Comparison of ENCODE assay signal across 8 mouse cellular contexts in the genomic region with DNA sequence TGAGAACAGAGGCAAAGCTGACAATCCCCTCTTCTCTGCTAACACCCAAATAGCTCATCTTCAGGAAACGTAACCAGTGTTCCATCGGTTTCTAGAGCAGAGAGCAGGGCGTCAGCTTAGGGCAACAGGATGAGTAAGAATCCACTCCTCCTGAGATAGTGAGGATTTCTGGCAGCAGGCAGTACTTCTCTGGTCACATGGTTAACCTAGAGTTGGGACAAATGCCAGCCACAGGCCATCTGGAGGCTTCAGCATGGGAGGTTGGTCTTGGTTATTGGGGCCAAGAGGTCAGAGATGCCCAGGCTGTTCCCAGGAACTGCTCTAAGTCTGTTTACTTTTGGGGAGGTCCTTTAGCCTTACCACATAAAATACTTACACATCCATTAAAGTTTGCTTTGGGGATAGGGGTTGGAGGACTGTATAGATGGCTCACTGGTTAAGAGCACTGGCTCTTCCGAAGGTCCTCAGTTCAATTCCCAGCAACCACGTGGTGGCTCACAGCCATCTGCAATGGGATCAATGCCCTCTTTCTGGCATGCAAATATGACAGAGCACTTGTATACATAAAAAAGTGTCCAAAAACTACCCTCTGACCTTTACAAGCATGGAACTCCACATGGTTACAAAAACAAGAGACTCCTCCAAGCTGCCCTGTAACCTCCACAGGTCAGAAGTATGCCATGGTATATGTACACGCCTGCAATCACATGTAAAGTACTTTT. TPM values are rescaled to one million over a fixed set of nuclear protein-coding genes. Genes with fewer than 3 reads are reported as not detected.
A peak's percentile ranks its signal among the peaks of the same experiment; 100 is the strongest.
DNase-seq lines count a peak whose midpoint lies in the region; ATAC-seq lines count a peak whose summit lies in the region.

No protein-coding gene starts in this region.

- ATAC-seq in kidney, embryonic 14.5 days (ENCODE audit: low FRiP score, low TSS enrichment), result no peak
- 0 out of 2 replicates have a peak, but pooled peaks have one; percentile 20 for ATAC-seq in heart, embryonic 11.5 days (replicated peaks; ENCODE audit: insufficient number of reproducible peaks, low FRiP score, low TSS enrichment)
- no peak for ATAC-seq in neural tube, embryonic 15.5 days (ENCODE audit: low FRiP score)

- H3K36me3 ChIP-seq in kidney, embryonic 14.5 days (ENCODE audit: control insufficient read depth, insufficient read depth, low read length), result peaks cover 46% of the 10 kb centered on the region
- H3K36me3 ChIP-seq in heart, embryonic 11.5 days (ENCODE audit: control insufficient read depth, insufficient read depth, low read length), result peaks cover 33% of the 10 kb centered on the region
- H3K36me3 ChIP-seq in limb, embryonic 10.5 days, result peaks cover 62% of the 10 kb centered on the region
- peaks cover 53% of the 10 kb centered on the region for H3K36me3 ChIP-seq in neural tube, embryonic 15.5 days
- peaks cover 60% of the 10 kb centered on the region for H3K36me3 ChIP-seq in midbrain, embryonic 10.5 days

- H3K4me1 ChIP-seq in kidney, embryonic 14.5 days (ENCODE audit: control insufficient read depth, insufficient read depth, low read length), result no peaks in the 10 kb centered on the region
- H3K4me1 ChIP-seq in heart, embryonic 11.5 days (ENCODE audit: control insufficient read depth, insufficient read depth, low read length), result peaks cover 8% of the 10 kb centered on the region
- no peaks in the 10 kb centered on the region for H3K4me1 ChIP-seq in limb, embryonic 10.5 days
- no peaks in the 10 kb centered on the region for H3K4me1 ChIP-seq in neural tube, embryonic 15.5 days
- H3K4me1 ChIP-seq in midbrain, embryonic 10.5 days, result no peaks in the 10 kb centered on the region

- H3K4me3 ChIP-seq in kidney, embryonic 14.5 days (ENCODE audit: low read length), result no peak overlapping the region
- no peak overlapping the region for H3K4me3 ChIP-seq in heart, embryonic 11.5 days (ENCODE audit: low read depth, low read length)
- no peak overlapping the region for H3K4me3 ChIP-seq in limb, embryonic 10.5 days
- no peak overlapping the region for H3K4me3 ChIP-seq in neural tube, embryonic 15.5 days (replicated peaks)
- no peak overlapping the region for H3K4me3 ChIP-seq in midbrain, embryonic 10.5 days

- peak; percentile 44 for DNase-seq in kidney, adult 11 months
- DNase-seq in adrenal gland, adult 2 months, result peak; percentile 81
- DNase-seq in limb, embryonic 10.5 days (ENCODE audit: low spot score), result peak; percentile 28
- DNase-seq in layer of hippocampus, adult 9-10 months (ENCODE audit: low spot score), result no peak
- no peak for DNase-seq in midbrain, embryonic 10.5 days (ENCODE audit: low spot score)

- H3K9me3 ChIP-seq in kidney, embryonic 14.5 days (ENCODE audit: control insufficient read depth, low read length), result no peaks in the 10 kb centered on the region
- H3K9me3 ChIP-seq in heart, embryonic 11.5 days (replicated peaks; ENCODE audit: control insufficient read depth, low read length), result no peaks in the 10 kb centered on the region
- H3K9me3 ChIP-seq in limb, embryonic 10.5 days (replicated peaks), result no peaks in the 10 kb centered on the region
- H3K9me3 ChIP-seq in neural tube, embryonic 15.5 days (replicated peaks), result no peaks in the 10 kb centered on the region
- no peaks in the 10 kb centered on the region for H3K9me3 ChIP-seq in midbrain, embryonic 10.5 days (replicated peaks)

- H3K27me3 ChIP-seq in kidney, embryonic 14.5 days (ENCODE audit: control insufficient read depth, insufficient read depth, low read length), result no peaks in the 10 kb centered on the region
- no peaks in the 10 kb centered on the region for H3K27me3 ChIP-seq in heart, embryonic 11.5 days (ENCODE audit: control insufficient read depth, insufficient read depth, low read length)
- no peaks in the 10 kb centered on the region for H3K27me3 ChIP-seq in limb, embryonic 10.5 days (ENCODE audit: low read depth, poor library complexity, severe bottlenecking)
- H3K27me3 ChIP-seq in neural tube, embryonic 15.5 days (replicated peaks), result no peaks in the 10 kb centered on the region
- no peaks in the 10 kb centered on the region for H3K27me3 ChIP-seq in midbrain, embryonic 10.5 days (ENCODE audit: low read depth, poor library complexity, severe bottlenecking)

- H3K4me2 ChIP-seq in kidney, embryonic 14.5 days (replicated peaks; ENCODE audit: low read depth, low read length), result no peak overlapping the region
- no peak overlapping the region for H3K4me2 ChIP-seq in heart, embryonic 11.5 days
- H3K4me2 ChIP-seq in neural tube, embryonic 15.5 days, result no peak overlapping the region

- 67% methylated on average over 6 of the region's 6 CpGs for WGBS in kidney, embryonic 14.5 days
- 70% methylated on average over 6 of the region's 6 CpGs for WGBS in heart, embryonic 11.5 days (ENCODE audit: insufficient replicate concordance)
- WGBS in limb, embryonic 10.5 days, result 76% methylated on average over 6 of the region's 6 CpGs
- WGBS in neural tube, embryonic 15.5 days, result 81% methylated on average over 6 of the region's 6 CpGs
- WGBS in midbrain, embryonic 10.5 days, result 85% methylated on average over 6 of the region's 6 CpGs

- no peak overlapping the region for H3K27ac ChIP-seq in kidney, embryonic 14.5 days (ENCODE audit: low read depth, low read length)
- no peak overlapping the region for H3K27ac ChIP-seq in heart, embryonic 11.5 days (ENCODE audit: low read depth, low read length)
- H3K27ac ChIP-seq in limb, embryonic 10.5 days, result no peak overlapping the region
- H3K27ac ChIP-seq in neural tube, embryonic 15.5 days (replicated peaks), result no peak overlapping the region
- H3K27ac ChIP-seq in midbrain, embryonic 10.5 days (replicated peaks), result no peak overlapping the region

- no peak overlapping the region for H3K9ac ChIP-seq in kidney, embryonic 14.5 days (ENCODE audit: low read depth, low read length)
- no peak overlapping the region for H3K9ac ChIP-seq in heart, embryonic 11.5 days (ENCODE audit: low read depth, low read length)
- H3K9ac ChIP-seq in neural tube, embryonic 15.5 days (replicated peaks), result no peak overlapping the region

RNA-seq across cellular contexts. Expression of a gene that starts 9.4 kb away (rescaled TPM):
- polyA plus RNA-seq in kidney, embryonic 14.5 days (2014; fragmentation: Nextera tagmentation; extraction: Ambion mirVana), result 17.7 and 17.8 TPM in 2 replicates
- total RNA-seq in adrenal gland, adult 2 months (2021), result 10 to 100 TPM; 49.1 to 49.7 TPM
- 60.4 and 62.6 TPM in 2 replicates for polyA plus RNA-seq in adrenal gland, adult 2 months (2012; rRNA removed)
- 12.0 and 14.2 TPM in 2 replicates for polyA plus RNA-seq in heart, embryonic 11.5 days (2014; fragmentation: Nextera tagmentation; extraction: Ambion mirVana)
- 14.6 and 15.5 TPM in 2 replicates for polyA plus RNA-seq in limb, embryonic 10.5 days (2016; fragmentation: Nextera tagmentation; extraction: Ambion mirVana)
- polyA plus RNA-seq in neural tube, embryonic 15.5 days (2015; fragmentation: Nextera tagmentation; extraction: Ambion mirVana), result 26.2 and 31.3 TPM in 2 replicates
- polyA plus RNA-seq in midbrain, embryonic 10.5 days (2016; fragmentation: Nextera tagmentation; extraction: Ambion mirVana), result 12.2 and 14.2 TPM in 2 replicates

RNA-seq across cellular contexts. Expression of a gene that starts 32.4 kb away (rescaled TPM):
- 5.2 and 8.3 TPM in 2 replicates for polyA plus RNA-seq in kidney, embryonic 14.5 days (2014; fragmentation: Nextera tagmentation; extraction: Ambion mirVana)
- total RNA-seq in adrenal gland, adult 2 months (2021), result 1 to 10 TPM; 2.5 to 5.7 TPM
- polyA plus RNA-seq in adrenal gland, adult 2 months (2012; rRNA removed), result 5.4 and 8.3 TPM in 2 replicates
- polyA plus RNA-seq in heart, embryonic 11.5 days (2014; fragmentation: Nextera tagmentation; extraction: Ambion mirVana), result 2.1 and 2.2 TPM in 2 replicates
- 5.5 and 7.9 TPM in 2 replicates for polyA plus RNA-seq in limb, embryonic 10.5 days (2016; fragmentation: Nextera tagmentation; extraction: Ambion mirVana)
- polyA plus RNA-seq in neural tube, embryonic 15.5 days (2015; fragmentation: Nextera tagmentation; extraction: Ambion mirVana), result 63.0 and 75.4 TPM in 2 replicates
- 11.7 and 12.6 TPM in 2 replicates for polyA plus RNA-seq in midbrain, embryonic 10.5 days (2016; fragmentation: Nextera tagmentation; extraction: Ambion mirVana)

RNA-seq across cellular contexts. Expression of a gene that starts 46.4 kb away (rescaled TPM):
- polyA plus RNA-seq in kidney, embryonic 14.5 days (2014; fragmentation: Nextera tagmentation; extraction: Ambion mirVana), result 10.7 and 13.0 TPM in 2 replicates
- total RNA-seq in adrenal gland, adult 2 months (2021), result 10 to 100 TPM; 30.9 to 34.4 TPM
- 67.4 and 86.6 TPM in 2 replicates for polyA plus RNA-seq in adrenal gland, adult 2 months (2012; rRNA removed)
- polyA plus RNA-seq in heart, embryonic 11.5 days (2014; fragmentation: Nextera tagmentation; extraction: Ambion mirVana), result 3.1 and 3.6 TPM in 2 replicates
- polyA plus RNA-seq in limb, embryonic 10.5 days (2016; fragmentation: Nextera tagmentation; extraction: Ambion mirVana), result 2.5 and 4.4 TPM in 2 replicates
- polyA plus RNA-seq in neural tube, embryonic 15.5 days (2015; fragmentation: Nextera tagmentation; extraction: Ambion mirVana), result 19.8 TPM in 2 replicates
- polyA plus RNA-seq in midbrain, embryonic 10.5 days (2016; fragmentation: Nextera tagmentation; extraction: Ambion mirVana), result 3.2 and 3.6 TPM in 2 replicates

Comparison
In these comparisons a context has a peak if more than half of its experiments do, and no peak if none do; other contexts are left out.
1. DNase-seq: peak in kidney, adult 11 months (single experiment), adrenal gland, adult 2 months (single experiment) and limb, embryonic 10.5 days (single experiment); none in layer of hippocampus, adult 9-10 months (single experiment) and midbrain, embryonic 10.5 days (single experiment).